Mouse (Mus musculus) spleen, adult 2 months (tissue): ENCODE data around the gene Gskip. TPM values are rescaled to one million over a fixed set of nuclear protein-coding genes. Genes with fewer than 3 reads are reported as not detected.

Experiments
- DNase-seq, 2 experiments: peaks; one replicate each; pipeline versions ENCODE4 v3.0.0 to v3.0.0-alpha.2; 2012 to 2021; ENCODE audit warnings: low spot score in 2 of 2, low read depth in 1 of 2
- H3K27ac ChIP-seq: fragments of 200-500 bp; 2 replicates; pipeline ENCODE4 v1.5.1; 2012; ENCODE audit warnings: low read length, inconsistent platforms; ENCODE audit not compliant: insufficient read depth
- H3K27me3 ChIP-seq: fragments of 200-500 bp; 2 replicates; pipeline ENCODE4 v1.6.1; 2012; ENCODE audit warnings: mild to moderate bottlenecking, moderate library complexity, low read length, inconsistent platforms; ENCODE audit not compliant: control insufficient read depth, insufficient read depth
- H3K36me3 ChIP-seq: fragments of 200-500 bp; 2 replicates; pipeline ENCODE4 v1.6.1; 2012; ENCODE audit warnings: mild to moderate bottlenecking, low read length, inconsistent platforms; ENCODE audit not compliant: control insufficient read depth, insufficient read depth
- H3K4me1 ChIP-seq: fragments of 200-500 bp; 2 replicates; pipeline ENCODE4 v1.6.1; 2011; ENCODE audit warnings: inconsistent platforms; ENCODE audit not compliant: control insufficient read depth, insufficient read depth, insufficient read length
- H3K4me3 ChIP-seq: fragments of 200-500 bp; 2 replicates; pipeline ENCODE4 v1.5.1; 2011; ENCODE audit warnings: mild to moderate bottlenecking, inconsistent platforms; ENCODE audit not compliant: insufficient read depth, insufficient read length; ENCODE audit errors: extremely low read depth
- CTCF ChIP-seq: fragments of 200-500 bp; IDR thresholded peaks from 2 replicates; pipeline ENCODE4 v1.5.1; 2011; ENCODE audit warnings: mild to moderate bottlenecking, inconsistent platforms; ENCODE audit not compliant: insufficient read depth, insufficient read length, insufficient replicate concordance; ENCODE audit errors: extremely low read depth
- POLR2A ChIP-seq: fragments of 200-500 bp; IDR thresholded peaks from 2 replicates; pipeline ENCODE4 v1.6.1; 2011; ENCODE audit warnings: low read depth, low read length, inconsistent platforms
- WGBS: fragments of 180-500 bp; shearing (Covaris S2); methylation state at CpG from one replicate; pipeline ENCODE4 v1.1.7; 2018; 5-methylcytosine and 5-hydroxymethylcytosine counted together
- polyA plus RNA-seq: library from polyadenylated mRNA; depleted of rRNA; stranded (reverse); fragments of >200 nt; gene quantifications from 2 replicates; pipeline ENCODE4 v1.2.3, GENCODE M21; 2012; rRNA removed

The Gskip gene
- polyA plus RNA-seq, 1 experiment, result 5.2 TPM

DNA sequence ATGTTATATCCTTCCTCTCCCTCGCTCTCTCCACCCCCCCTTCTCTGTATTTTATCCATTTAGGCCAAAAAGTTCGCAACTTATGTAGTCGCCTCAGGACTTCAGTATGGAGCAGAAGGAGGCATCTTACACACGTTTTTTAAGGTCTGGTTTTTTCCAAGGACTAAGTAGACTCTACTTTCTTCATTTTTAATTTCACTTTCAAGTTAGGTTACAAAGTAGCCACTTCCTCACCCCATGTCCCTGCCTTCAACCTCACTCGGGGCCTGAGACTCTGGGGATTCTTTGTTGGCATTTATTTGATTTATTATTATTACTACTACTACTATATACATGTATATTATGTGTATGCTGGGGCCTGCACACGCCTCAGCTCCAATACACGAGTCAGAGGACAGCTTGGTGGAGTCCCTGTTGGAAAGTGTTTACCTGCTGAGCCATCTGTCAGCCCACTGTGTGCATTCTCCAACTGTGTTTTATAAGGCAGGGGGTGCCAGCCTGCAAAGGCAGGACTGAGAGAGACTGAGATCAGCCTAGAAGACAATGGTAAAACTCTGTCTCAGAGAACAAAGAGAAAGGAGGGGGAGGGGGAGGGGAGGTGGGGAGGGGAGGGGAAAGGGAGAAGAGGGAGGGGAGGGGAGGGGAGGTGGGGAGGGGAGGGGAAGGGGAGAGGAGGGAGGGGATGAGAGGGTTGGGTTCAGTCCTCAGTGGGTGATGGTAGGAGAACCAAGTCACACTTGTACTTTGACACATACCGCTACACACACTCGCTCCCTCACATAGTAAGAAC is 48.9 kb downstream of the Gskip start:
- H3K4me3 ChIP-seq, result no peak overlapping the region
- no peak overlapping the region for H3K27ac ChIP-seq
- TF ChIP-seq POLR2A (no peak), CTCF (no peak)
- WGBS, result 51% methylated on average over 9 of the region's 9 CpGs
- no peaks in the 10 kb centered on the region for H3K36me3 ChIP-seq
- H3K4me1 ChIP-seq, result no peaks in the 10 kb centered on the region
- DNase-seq, result no peak
- H3K27me3 ChIP-seq, result no peaks in the 10 kb centered on the region

DNA sequence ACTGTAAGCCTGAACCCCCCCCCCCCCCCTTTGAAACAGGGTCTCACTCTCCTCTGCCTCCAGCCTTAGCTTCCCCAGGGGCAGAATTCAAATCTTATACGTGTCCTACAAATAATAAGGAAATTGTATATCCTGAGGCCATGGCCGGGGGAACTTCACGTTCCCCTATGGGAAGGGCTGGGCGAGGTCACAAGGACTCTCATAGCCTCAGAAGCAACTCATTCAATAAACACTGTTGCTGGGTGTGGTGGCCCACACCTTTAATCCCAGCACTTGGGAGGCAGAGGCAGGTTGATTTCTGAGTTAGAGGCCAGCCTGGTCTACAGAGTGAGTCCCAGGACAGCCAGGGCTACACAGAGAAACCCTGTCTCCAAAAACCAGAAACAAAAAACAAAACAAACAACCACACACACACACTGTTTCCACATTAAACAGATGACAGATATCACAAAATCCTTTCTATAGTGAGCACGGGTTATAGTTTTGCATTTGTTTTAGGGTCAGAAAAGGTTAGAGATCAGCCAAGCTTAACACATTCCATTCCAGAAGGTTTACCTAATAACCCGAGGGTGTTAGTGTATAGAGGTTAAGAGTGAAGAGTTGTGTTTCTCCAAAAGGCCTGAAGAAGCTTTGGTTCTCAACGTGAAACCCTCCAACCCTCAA is 50.7 kb downstream of the Gskip start:
- Histone ChIP-seq H3K36me3 (no peaks in the 10 kb centered on the region), H3K4me1 (no peaks in the 10 kb centered on the region), H3K27me3 (no peaks in the 10 kb centered on the region), H3K4me3 (no peak overlapping the region), H3K27ac (no peak overlapping the region)
- DNase-seq, result no peak
- TF ChIP-seq POLR2A, result no peak
- no peak for TF ChIP-seq CTCF
- 81% methylated on average over 7 of the region's 7 CpGs for WGBS

DNA sequence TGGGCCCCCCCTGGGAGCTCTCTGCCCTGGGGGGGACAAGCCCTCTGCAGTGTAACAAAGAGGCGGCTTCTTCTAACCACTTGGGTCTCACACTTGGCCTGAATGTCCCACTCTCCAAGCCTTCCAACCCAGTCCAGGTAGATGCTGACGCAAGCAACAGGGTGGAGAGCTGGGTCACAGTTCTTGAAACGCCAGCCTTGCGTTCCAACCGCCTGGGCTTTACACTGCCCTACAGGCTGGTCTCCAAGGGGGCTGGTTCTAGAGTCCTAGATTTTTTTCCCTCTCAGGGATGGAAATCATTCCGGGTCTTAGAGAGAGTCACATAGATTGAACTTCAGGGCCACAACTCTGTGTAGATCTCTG is 51.2 kb downstream of the Gskip start:
- no peaks in the 10 kb centered on the region for H3K36me3 ChIP-seq
- WGBS, result 93% methylated on average over 6 of the region's 6 CpGs

DNA sequence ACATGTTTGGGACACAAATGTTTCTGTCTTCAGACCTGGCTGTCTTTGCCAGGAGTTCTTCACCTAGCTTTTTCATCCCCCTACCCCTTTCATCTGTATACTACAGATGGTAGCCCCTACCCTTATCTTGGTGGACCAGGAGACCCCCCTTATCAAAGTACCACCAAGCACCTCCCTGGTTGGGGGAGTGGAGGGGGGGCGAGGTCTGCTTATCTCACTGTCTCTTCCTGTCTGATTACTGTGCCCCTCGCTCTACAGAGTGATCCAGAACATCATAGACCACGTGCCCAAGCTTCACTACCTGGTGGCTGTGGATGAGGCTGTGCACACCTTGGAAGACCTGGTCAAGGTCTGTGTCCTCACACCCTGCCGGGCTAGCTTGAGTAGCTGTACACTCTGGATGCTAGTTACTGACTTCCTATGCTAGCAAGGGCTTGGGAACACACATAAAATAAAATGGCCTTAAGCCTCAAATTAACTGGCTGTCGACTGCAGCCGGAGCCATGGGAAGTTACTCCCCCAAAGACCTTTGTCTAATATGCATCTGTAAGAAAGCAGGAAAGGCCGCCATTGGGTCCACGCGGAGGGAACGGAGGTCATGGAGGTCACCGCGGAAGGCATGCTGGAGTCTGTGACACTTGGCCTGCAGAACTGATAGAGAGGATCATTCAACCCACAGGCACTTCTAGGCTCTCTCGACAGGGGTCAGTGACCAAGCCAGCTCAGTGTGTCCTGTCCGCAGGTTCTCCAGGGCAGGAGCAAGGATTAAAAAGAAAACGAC is 53.9 kb downstream of the Gskip start:
- Histone ChIP-seq H3K4me1 (no peaks in the 10 kb centered on the region), H3K36me3 (no peaks in the 10 kb centered on the region), H3K4me3 (no peak overlapping the region), H3K27ac (no peak overlapping the region), H3K27me3 (no peaks in the 10 kb centered on the region)
- TF ChIP-seq CTCF (no peak), POLR2A (no peak)
- no peak for DNase-seq
- WGBS, result 83% methylated on average over 15 of the region's 15 CpGs

More for the DNA sequence above, 51.2 kb downstream of the Gskip start:
- no peak overlapping the region for H3K4me3 ChIP-seq
- H3K27me3 ChIP-seq, result no peaks in the 10 kb centered on the region
- H3K4me1 ChIP-seq, result no peaks in the 10 kb centered on the region
- no peak for DNase-seq
- no peak for TF ChIP-seq POLR2A
- no peak for TF ChIP-seq CTCF
- H3K27ac ChIP-seq, result no peak overlapping the region

DNA sequence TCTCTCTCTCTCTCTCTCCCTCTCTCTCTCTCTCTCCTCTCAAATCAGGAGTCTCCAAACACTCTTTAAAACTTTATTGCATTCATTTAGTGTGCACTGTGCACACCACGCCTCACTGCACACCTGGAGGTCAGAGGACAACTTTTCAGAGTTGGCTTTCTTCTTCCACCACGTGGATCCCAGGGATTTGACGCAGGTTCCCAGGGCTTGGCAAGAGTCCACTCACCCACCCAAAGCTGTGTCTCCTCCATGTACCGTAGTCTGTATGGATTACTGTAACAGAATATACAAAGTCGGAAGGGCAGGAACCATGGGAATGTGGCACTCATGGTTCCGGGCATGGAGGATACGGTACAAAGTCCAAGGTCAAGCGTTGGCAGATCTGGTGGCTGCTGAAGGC is 55.0 kb downstream of the Gskip start:
- DNase-seq, result no peak
- WGBS, result 93% methylated on average over 8 of the region's 8 CpGs
- TF ChIP-seq CTCF (no peak), POLR2A (no peak)
- H3K4me1 ChIP-seq, result no peaks in the 10 kb centered on the region
- no peak overlapping the region for H3K27ac ChIP-seq
- H3K4me3 ChIP-seq, result no peak overlapping the region
- no peaks in the 10 kb centered on the region for H3K36me3 ChIP-seq
- no peaks in the 10 kb centered on the region for H3K27me3 ChIP-seq

DNA sequence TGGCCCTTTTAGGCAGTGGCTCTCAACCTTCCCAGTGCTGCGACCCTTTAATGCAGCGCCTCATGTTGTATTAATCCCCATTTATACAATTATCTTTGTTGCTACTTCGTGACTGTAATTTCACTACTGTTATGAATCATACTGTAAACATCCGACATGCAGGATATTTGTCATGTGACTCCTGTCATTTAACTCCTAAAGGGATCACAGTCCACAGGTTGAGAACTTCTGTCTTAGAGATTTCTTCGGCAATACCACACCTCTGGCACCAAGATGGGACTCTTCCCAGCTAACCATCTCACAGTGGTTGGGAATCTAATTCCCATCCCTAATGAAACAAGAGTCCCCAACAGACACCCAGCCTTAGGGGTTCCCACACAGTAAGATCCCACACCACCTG is 63.5 kb downstream of the Gskip start:
- DNase-seq, result no peak
- Histone ChIP-seq H3K27ac (no peak overlapping the region), H3K4me3 (no peak overlapping the region), H3K27me3 (no peaks in the 10 kb centered on the region), H3K36me3 (no peaks in the 10 kb centered on the region), H3K4me1 (no peaks in the 10 kb centered on the region)
- 86% methylated on average over 5 of the region's 5 CpGs for WGBS
- TF ChIP-seq POLR2A (no peak), CTCF (no peak)

Other genes starting within 250 kb of the Gskip start
- 2.5 TPM in 2 replicates for gene D430019H16Rik, start 231.0 kb upstream of the Gskip start, polyA plus RNA-seq
- 0.09 and 0.18 TPM in 2 replicates for gene Bdkrb2, start 121.6 kb upstream of the Gskip start, polyA plus RNA-seq
- gene Bdkrb1, start 81.7 kb upstream of the Gskip start, polyA plus RNA-seq, result 0.08 and 0.15 TPM in 2 replicates
- 11.6 and 12.6 TPM in 2 replicates for gene Atg2b, start 382 bp downstream of the Gskip start, polyA plus RNA-seq
- gene Ak7, start 21.1 kb downstream of the Gskip start, polyA plus RNA-seq, result 0.02 and 0.07 TPM in 2 replicates
- 52.7 and 62.3 TPM in 2 replicates for gene Papola, start 99.9 kb downstream of the Gskip start, polyA plus RNA-seq